Mouse (Mus musculus) cortical plate, adult 2 months (tissue): ENCODE measurements around the gene Lck.

Experiments
- CTCF ChIP-seq: fragments of 200-500 bp; IDR thresholded peaks from 2 replicates; pipeline ENCODE4 v1.5.1; 2011; ENCODE audit warnings: mild to moderate bottlenecking, control low read depth, low read length; ENCODE audit not compliant: insufficient read depth; ENCODE audit errors: extremely low read depth
- POLR2A ChIP-seq: fragments of 200-500 bp; IDR thresholded peaks from 2 replicates; pipeline ENCODE4 v1.6.1; 2011; ENCODE audit warnings: mild to moderate bottlenecking, low read length, control low read depth; ENCODE audit not compliant: insufficient read depth; ENCODE audit errors: extremely low read depth

DNA sequence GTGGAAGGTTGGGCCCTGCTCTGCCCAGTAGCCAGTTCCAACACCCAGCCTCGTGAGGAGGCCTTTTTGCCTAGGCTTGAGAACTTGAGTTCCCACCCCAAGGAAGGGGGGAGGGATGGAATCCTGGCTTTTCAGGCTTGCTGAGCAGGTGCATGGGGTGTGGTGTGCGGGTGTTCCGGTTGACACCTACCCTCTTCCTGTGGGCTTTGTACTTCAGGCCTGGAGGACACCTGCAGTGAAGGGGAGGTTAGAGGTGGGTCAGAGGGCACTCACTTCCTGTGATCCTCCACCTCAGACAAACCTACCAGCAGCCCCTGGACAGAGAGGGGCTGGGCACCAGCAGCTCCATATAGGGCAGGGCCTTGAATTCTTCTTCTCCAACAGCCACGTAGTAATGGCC lies 36.6 kb upstream of the Lck start:
- 0 out of 2 replicates have a peak, but pooled peaks have one; percentile 3 for TF ChIP-seq POLR2A
- TF ChIP-seq CTCF = no peak
